Mouse (Mus musculus) adrenal gland (tissue): ENCODE results near the gene Tead2.

ENCODE experiments used
- intact Hi-C: fragments of 180-260 bp; cut with DNase I; formaldehyde crosslinking; loops from one replicate; pipeline ENCODE4 v1.15.1; 2025

Tead2 gene

DNA sequence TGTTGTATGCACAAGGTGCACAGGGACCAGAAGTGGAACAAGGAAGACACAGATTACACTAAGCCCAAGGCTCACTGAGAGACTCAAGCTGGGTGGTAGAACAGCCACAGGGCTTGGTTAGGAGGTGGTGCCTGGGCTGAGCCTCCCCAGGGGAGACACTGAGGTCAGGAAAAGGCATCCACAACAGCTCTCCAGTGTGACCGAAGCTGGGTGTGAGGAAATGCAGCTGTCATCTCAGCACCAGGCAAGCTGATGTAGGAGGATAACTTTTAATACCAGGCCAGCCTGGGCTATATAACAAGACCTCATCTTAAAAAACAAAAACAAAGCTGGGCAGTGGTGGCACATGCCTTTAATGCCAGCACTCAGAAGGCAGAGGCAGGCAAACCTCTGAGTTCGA, 24.4 kb upstream of the Tead2 start:
- intact Hi-C loops: no loop called here

DNA sequence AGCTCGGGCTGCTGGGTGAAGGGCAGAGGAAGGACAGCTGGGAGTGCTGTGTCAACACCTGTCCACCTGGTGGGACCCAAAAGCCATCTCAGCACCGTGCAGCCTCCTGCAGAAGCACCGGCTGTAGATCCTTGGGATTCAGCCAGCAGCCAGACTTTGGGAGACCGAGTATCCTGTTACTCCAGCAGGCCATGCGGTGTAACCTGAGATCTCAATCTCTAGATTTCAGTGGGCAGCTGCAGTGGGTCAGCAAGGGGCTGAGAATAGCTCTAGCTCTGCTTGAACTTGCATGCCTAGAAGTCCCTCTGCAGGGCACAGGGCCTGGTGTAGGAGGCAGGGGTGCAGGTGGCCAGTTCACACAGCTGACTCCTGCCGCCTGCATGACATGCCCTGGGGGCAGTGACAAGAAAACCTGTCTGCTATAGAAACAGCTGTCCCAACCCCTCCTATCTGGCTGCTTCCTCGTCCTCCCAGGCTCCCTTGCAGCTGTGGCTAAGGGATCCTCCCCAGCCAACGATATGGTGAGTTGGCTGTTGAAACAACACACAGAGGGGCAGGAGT, 23.7 kb upstream of the Tead2 start:
- intact Hi-C loops: no loop called here

- intact Hi-C loops: no loop called here
Measured at GRCm38 (mm10) chr7:45192585-45193310, 22.8 kb upstream of the Tead2 start.

- intact Hi-C loops: no loop called here
Measured at GRCm38 (mm10) chr7:45193406-45193805, 22.1 kb upstream of the Tead2 start.

- intact Hi-C loops: no loop called here
Measured at GRCm38 (mm10) chr7:45193871-45194785, 21.4 kb upstream of the Tead2 start.

- intact Hi-C loops: no loop called here
Measured at GRCm38 (mm10) chr7:45195341-45196175, 20.0 kb upstream of the Tead2 start.

DNA sequence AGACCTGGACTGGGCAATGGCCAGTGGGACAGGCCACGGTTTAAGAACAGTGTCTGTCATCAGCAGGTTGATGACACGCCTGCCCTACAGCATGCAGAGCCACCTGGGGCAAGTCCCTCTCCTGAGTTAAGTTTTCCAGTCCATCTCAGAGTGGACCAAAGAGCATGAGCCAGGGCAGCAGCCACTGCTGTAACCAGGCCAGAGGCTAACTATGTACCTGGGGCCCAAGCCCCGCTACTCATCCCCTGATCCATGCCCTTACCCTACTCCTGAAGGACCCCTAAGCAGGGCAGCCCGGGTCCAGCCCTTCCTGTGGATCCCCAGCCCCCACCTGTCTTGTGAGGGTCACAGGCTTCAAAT, 19.4 kb upstream of the Tead2 start:
- intact Hi-C loops: no loop called here

- intact Hi-C loops: no loop called here
Measured at GRCm38 (mm10) chr7:45196994-45197393, 18.6 kb upstream of the Tead2 start.

DNA sequence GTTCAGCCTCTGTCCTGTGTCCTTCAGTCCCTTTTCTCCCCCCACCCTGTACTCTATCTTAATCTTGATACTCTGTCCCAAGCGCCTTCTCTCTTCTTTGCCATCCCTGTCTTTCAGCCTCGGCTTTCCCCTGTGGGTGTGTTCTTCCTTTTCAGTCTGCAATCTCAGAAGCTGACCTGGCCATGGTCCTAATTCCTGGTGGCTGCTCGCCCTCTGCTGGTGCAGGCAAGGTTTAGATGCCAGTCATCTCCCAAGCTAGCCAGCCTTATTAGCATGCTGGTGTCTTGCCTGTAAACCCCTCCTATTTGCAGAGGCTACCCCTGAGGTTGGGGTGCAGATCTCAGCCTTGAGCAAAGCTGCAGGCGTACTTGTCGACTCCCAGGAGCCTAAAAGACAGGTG, 17.1 kb upstream of the Tead2 start:
- intact Hi-C loops: no loop called here

GRCm38 (mm10) chr7:45198961-45199360, 16.6 kb upstream of the Tead2 start:
- intact Hi-C loops: no loop called here

DNA sequence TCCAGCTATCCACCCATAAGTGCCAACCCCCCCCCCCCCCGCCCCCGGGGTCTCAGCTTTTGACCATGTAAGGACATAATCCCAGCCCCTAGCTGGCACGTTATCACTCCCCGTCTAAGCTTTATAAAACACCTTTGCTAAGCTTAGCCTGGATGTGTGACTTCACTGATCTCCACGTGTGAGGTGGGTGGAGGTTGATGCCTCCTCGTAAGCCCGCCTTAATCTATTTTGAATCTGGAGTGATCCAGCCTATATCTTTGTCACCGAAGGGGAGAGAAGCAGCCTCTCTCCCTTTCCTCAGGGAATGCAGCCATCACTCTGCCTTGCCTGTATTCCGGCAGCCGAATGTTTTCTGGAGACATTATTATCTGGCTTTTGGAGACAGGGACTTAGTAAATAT, 12.9 kb upstream of the Tead2 start:
- intact Hi-C loops: loop anchor here (5.0 kb wide), 2 partner anchors 110 to 125 kb away; partner anchors contain the start of gene Rcn3

GRCm38 (mm10) chr7:45204380-45205143, 11.0 kb upstream of the Tead2 start, which contains the start of gene Ccdc155:
Gene Ccdc155 (minus strand): TSS chr7:45204892.
- intact Hi-C loops: loop anchor here (5.0 kb wide), 2 partner anchors 112 to 127 kb away; partner anchors contain the start of gene Rcn3

GRCm38 (mm10) chr7:45208260-45208659, 7.3 kb upstream of the Tead2 start:
- intact Hi-C loops: no loop called here

GRCm38 (mm10) chr7:45211070-45211469, 4.5 kb upstream of the Tead2 start:
- intact Hi-C loops: no loop called here

DNA sequence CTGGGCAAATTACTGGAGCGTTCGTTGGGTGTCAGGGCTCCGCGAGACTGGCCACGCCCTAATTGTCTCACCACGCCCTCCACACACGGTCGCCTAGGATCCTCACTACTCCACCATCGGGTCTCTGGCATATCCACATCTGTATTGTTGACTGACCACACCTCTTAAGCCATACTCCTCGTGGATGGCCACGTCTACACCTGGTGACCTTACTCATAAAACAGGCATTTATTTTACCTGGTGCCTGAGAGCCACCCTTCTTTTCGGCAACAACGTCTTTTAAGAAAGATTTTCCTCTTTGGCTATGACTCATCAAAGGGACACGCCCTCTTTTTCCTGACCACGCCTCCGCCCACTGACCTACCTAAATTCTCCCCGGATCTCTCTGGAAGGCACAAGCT, 3.7 kb upstream of the Tead2 start, which contains the start of gene Dkkl1:
Gene Dkkl1 (minus strand): TSS at position 297 of the 401 bp plus-strand sequence.
- intact Hi-C loops: no loop called here

DNA sequence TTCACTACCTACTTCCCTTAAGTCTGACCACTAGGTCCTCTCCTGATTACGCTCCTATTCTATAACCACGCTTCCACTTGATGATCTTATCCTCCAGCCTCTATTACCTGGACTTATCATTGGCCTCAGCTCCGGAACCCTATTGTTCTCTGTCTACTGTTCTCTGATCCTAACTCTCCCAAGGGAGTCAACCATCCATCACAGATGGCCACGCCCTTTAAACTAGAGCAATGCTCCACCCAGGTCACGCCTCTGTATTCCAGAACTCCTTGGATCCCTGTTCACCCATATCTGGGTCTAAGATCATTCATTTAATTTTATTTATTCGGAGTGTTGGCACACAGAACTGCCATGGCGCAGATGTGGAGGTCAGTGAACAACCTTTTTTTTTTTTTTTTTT, 3.2 kb upstream of the Tead2 start:
- intact Hi-C loops: no loop called here

DNA sequence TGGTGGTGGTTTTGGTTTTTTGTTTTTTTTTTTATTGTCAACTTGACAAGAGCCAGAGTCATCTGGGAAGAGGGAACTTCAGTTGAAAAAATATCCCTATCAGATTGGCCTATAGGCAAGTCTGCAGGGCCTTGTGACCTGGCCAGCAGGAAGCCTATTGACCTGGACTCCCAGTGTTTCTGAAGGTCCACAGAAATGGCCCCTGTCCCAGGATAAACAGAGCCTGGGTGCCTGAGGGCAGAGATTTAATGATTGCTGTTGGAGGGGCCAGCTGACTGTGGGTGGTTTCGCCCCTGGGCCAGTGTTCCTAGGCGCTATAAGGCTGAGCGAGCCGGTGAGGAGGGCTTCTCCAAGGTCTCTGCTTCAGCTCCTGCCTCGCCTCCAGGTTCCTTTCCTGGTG, 1.8 kb upstream of the Tead2 start:
- intact Hi-C loops: no loop called here

GRCm38 (mm10) chr7:45216442-45217183, 1.1 kb downstream of the Tead2 start:
- intact Hi-C loops: no loop called here

DNA sequence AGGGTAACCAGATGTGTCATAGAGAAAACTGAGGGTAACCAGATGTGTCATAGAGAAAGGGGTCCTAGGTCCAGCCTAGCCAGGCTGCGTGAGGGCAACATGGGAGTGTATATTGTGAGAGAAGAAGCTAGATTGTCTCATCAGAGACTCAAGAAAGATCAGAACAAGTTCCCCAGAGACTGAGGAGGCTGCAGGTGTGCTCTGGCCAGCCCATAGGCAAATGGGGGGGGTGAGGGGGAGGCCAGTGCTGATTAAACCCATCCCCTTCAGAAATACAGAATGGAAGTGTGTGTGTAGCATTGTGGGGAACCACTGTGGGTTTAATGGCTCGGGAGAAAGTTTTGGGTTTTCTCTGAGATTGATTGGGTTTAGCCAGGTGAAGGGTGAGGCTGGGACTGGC, 6.1 kb downstream of the Tead2 start:
- intact Hi-C loops: loop anchor here (10.0 kb wide), 1 partner anchor 133 kb away; no protein-coding TSS in a partner anchor
